Mouse (Mus musculus): ENCODE data around the gene Ltc4s. TPM values are rescaled to one million over a fixed set of nuclear protein-coding genes. Genes with fewer than 3 reads are reported as not detected.

The Ltc4s gene
- total and polyA plus RNA-seq, 3 experiments, result 0.47 to 2.0 (median 1.4) TPM

DNA sequence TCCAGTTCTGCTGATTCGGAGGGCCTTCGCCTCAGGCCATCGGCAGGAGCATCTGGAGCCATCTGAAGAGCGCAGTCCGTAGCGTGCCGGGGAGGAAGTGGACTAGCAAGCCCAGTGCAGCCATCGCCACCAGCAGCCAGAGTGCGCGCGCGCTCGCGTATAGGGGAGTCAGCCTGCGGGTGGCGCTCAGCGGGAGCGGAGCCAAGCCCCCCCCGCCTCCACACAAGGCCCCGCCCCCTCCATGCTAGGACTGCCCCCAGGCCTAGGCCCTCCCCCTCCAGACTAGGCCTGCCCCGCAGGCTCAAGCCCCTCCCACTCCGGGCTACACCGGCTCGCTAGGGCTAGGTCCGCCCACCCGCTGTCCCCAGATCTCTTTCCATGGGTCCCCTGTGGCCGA lies 1.9 kb downstream of the Ltc4s start:
- Histone ChIP-seq H3K27me3 (replicated peaks) (no peaks in the 10 kb centered on the region), H3K36me3 (replicated peaks in 1 of 2; ENCODE audit: control insufficient read depth in 1 of 2, insufficient read depth in 1 of 2, low read length in 1 of 2) (peaks cover 34 to 47% of the 10 kb centered on the region in 2 experiments), H3K79me2 (replicated peaks; ENCODE audit: control insufficient read depth, extremely low read depth, insufficient read depth, poor library complexity, severe bottlenecking) (no peaks in the 10 kb centered on the region), H3K4me3 (replicated peaks in 1 of 3; ENCODE audit: low read depth in 2 of 3, low read length in 2 of 3, poor library complexity in 1 of 3) (peak overlapping the region; percentile 56 to 70 (median 64)), H3K27ac (ENCODE audit: insufficient read depth, low read depth) (no peak overlapping the region), H3K4me2 (ENCODE audit: insufficient read depth, low read depth, poor library complexity, severe bottlenecking) (peak overlapping the region; percentile 67), H3K9me3 (replicated peaks; ENCODE audit: low read length) (no peaks in the 10 kb centered on the region), H3K9ac (ENCODE audit: insufficient read depth, low read depth) (peak overlapping the region; percentile 50), H3K4me1 (ENCODE audit: control insufficient read depth in 1 of 2, insufficient read depth in 2 of 2) (peaks cover 14 to 31% of the 10 kb centered on the region in 2 experiments)
- TF ChIP-seq SMC3 (IDR thresholded peaks at IDR 0.05; ENCODE audit: low read depth, low read length) (peak; percentile 38), MYC (IDR thresholded peaks at IDR 0.05; ENCODE audit: low read depth, low read length) (no peak), ZMIZ1 (IDR thresholded peaks at IDR 0.05; ENCODE audit: low read depth, low read length) (no peak), MEF2A (IDR thresholded peaks at IDR 0.05; ENCODE audit: borderline replicate concordance, low read depth, low read length) (no peak), PAX5 (IDR thresholded peaks at IDR 0.05; ENCODE audit: low read length) (no peak), JUN (IDR thresholded peaks at IDR 0.05; ENCODE audit: insufficient read depth, low read depth, low read length) (no peak), NELFE (IDR thresholded peaks at IDR 0.05; ENCODE audit: low read depth, low read length) (no peak), TCF12 (IDR thresholded peaks at IDR 0.05; ENCODE audit: low read depth, low read length) (peak; percentile 22; the same call in 1 of the 2 replicates), MAX (IDR thresholded peaks at IDR 0.05; ENCODE audit: low read length) (no peak; the same call in 1 of the 2 replicates), RAD21 (IDR thresholded peaks at IDR 0.05; ENCODE audit: low read depth, low read length) (no peak; the same call in 1 of the 2 replicates), RCOR1 (conservative IDR thresholded peaks at IDR 0.05; ENCODE audit: low read depth, low read length) (no peak), POLR2A (IDR thresholded peaks at IDR 0.05; ENCODE audit: low read depth, low read length) (peak; percentile 65; the same call in 1 of the 2 replicates), GABPA (IDR thresholded peaks at IDR 0.05; ENCODE audit: insufficient replicate concordance, low read depth, low read length) (no peak), MAZ (IDR thresholded peaks at IDR 0.05; ENCODE audit: low read depth, low read length) (peak; percentile 95), ELF1 (IDR thresholded peaks at IDR 0.05; ENCODE audit: low read depth, low read length) (no peak), MXI1 (IDR thresholded peaks at IDR 0.05; ENCODE audit: low read depth, low read length) (no peak; the same call in 1 of the 2 replicates), POLR2AphosphoS2 (IDR thresholded peaks at IDR 0.05; ENCODE audit: low read depth, low read length) (no peak), TBP (conservative IDR thresholded peaks at IDR 0.05; ENCODE audit: low read depth, low read length) (0 out of 2 replicates have a peak, but pooled peaks have one; percentile 36), MAFK (IDR thresholded peaks at IDR 0.05; ENCODE audit: insufficient replicate concordance, low read length) (no peak), JUND (conservative IDR thresholded peaks at IDR 0.05; ENCODE audit: low read depth, low read length) (no peak), BHLHE40 (IDR thresholded peaks at IDR 0.05; ENCODE audit: low read depth, low read length) (no peak), UBTF (IDR thresholded peaks at IDR 0.05; ENCODE audit: low read depth, low read length) (peak; percentile 13; the same call in 1 of the 2 replicates), E2F4 (IDR thresholded peaks at IDR 0.05; ENCODE audit: insufficient replicate concordance, low read depth, low read length) (no peak), CHD1 (IDR thresholded peaks at IDR 0.05; ENCODE audit: low read depth, low read length) (no peak), SIN3A (IDR thresholded peaks at IDR 0.05; ENCODE audit: low read length) (no peak), USF2 (conservative IDR thresholded peaks at IDR 0.05; ENCODE audit: low read depth, low read length) (no peak), ZNF384 (IDR thresholded peaks at IDR 0.05; ENCODE audit: low read depth, low read length) (no peak), NRF1 (IDR thresholded peaks at IDR 0.05; ENCODE audit: low read depth, low read length) (peak; percentile 75), EP300 (IDR thresholded peaks at IDR 0.05; ENCODE audit: low read length) (no peak), USF1 (IDR thresholded peaks at IDR 0.05; ENCODE audit: low read depth, low read length) (no peak), ZC3H11A (IDR thresholded peaks at IDR 0.05; ENCODE audit: low read depth, low read length) (no peak), ETS1 (conservative IDR thresholded peaks at IDR 0.05; ENCODE audit: low read depth, low read length) (no peak), IRF4 (IDR thresholded peaks at IDR 0.05; ENCODE audit: low read depth, low read length) (0 out of 2 replicates have a peak, but pooled peaks have one; percentile 28), CHD2 (IDR thresholded peaks at IDR 0.05; ENCODE audit: low read length) (no peak), KAT2A (IDR thresholded peaks at IDR 0.05; ENCODE audit: insufficient replicate concordance, low read length) (no peak), ZKSCAN1 (IDR thresholded peaks at IDR 0.05; ENCODE audit: borderline replicate concordance, low read depth, low read length) (no peak), HCFC1 (IDR thresholded peaks at IDR 0.05; ENCODE audit: low read depth, low read length) (no peak), CTCF (conservative IDR thresholded peaks at IDR 0.05 in 1 of 2, IDR thresholded peaks at IDR 0.05 in 1 of 2; ENCODE audit: low read depth in 2 of 2, low read length in 2 of 2) (peak in 1 of 2 experiments; percentile 69; a peak in 2 of 4 replicates)
- dilution Hi-C loops (cut with MboI; ENCODE audit: extremely low pct_ligation_motif_present, extremely low pct_unique_long_range_greater_than_20kb, low sequenced_read_pairs) (no loop called here), in situ Hi-C loops (cut with MboI; ENCODE audit: low pct_ligation_motif_present, low pct_unique_long_range_greater_than_20kb, low sequenced_read_pairs) (no loop called here)
- DNase-seq (ENCODE audit: extremely low read depth), result peak; percentile 89
